Mouse (Mus musculus) limb, embryonic 14.5 days (tissue): ENCODE data around the gene Mov10. TPM values are rescaled to one million over a fixed set of nuclear protein-coding genes. Genes with fewer than 3 reads are reported as not detected.

Source experiments
- ATAC-seq: fragments of 200-750 bp; cut with Nextera tagmentation; 2 replicates; pipeline ENCODE4 v1.8.0; 2017; ENCODE audit warnings: low read depth, moderate number of reproducible peaks, moderate TSS enrichment; ENCODE audit not compliant: low FRiP score
- DNase-seq: peaks from one replicate; pipeline ENCODE4 v3.0.0-alpha.2; 2015; ENCODE audit warnings: low spot score
- H3K27ac ChIP-seq: fragments of 300-500 bp; sonication (generic); replicated peaks from 2 replicates; pipeline ENCODE4 v1.5.1; 2014; ENCODE audit warnings: low read depth, mild to moderate bottlenecking, low read length, moderate library complexity, mixed read lengths
- H3K27me3 ChIP-seq: fragments of 300-500 bp; sonication (generic); 2 replicates; pipeline ENCODE4 v1.6.1; 2014; ENCODE audit warnings: low read length, mixed read lengths; ENCODE audit not compliant: control insufficient read depth, insufficient read depth
- H3K36me3 ChIP-seq: fragments of 300-500 bp; sonication (generic); 2 replicates; pipeline ENCODE4 v1.6.1; 2014; ENCODE audit warnings: mild to moderate bottlenecking, low read length, moderate library complexity, mixed read lengths; ENCODE audit not compliant: control insufficient read depth, insufficient read depth
- H3K4me1 ChIP-seq: fragments of 300-500 bp; sonication (generic); 2 replicates; pipeline ENCODE4 v1.6.1; 2014; ENCODE audit warnings: antibody characterized with exemption, low read length, mixed read lengths; ENCODE audit not compliant: control insufficient read depth, insufficient read depth
- H3K4me2 ChIP-seq: fragments of 300-500 bp; sonication (generic); replicated peaks from 2 replicates; pipeline ENCODE4 v1.6.1; 2014; ENCODE audit warnings: low read depth, mild to moderate bottlenecking, low read length, moderate library complexity; ENCODE audit not compliant: severe bottlenecking
- H3K4me3 ChIP-seq: fragments of 300-500 bp; sonication (generic); replicated peaks from 2 replicates; pipeline ENCODE4 v1.5.1; 2014; ENCODE audit warnings: low read length
- H3K9ac ChIP-seq: fragments of 300-500 bp; sonication (generic); 2 replicates; pipeline ENCODE4 v1.6.1; 2014; ENCODE audit warnings: mild to moderate bottlenecking, low read depth, low read length, moderate library complexity; ENCODE audit not compliant: severe bottlenecking
- H3K9me3 ChIP-seq: fragments of 300-500 bp; sonication (generic); 2 replicates; pipeline ENCODE4 v1.6.1; 2016; ENCODE audit warnings: low read length; ENCODE audit not compliant: control insufficient read depth
- POLR2A ChIP-seq: fragments of 200-500 bp; IDR thresholded peaks from 2 replicates; pipeline ENCODE4 v1.8.0; 2012; ENCODE audit warnings: inconsistent platforms, mild to moderate bottlenecking, moderate library complexity, borderline replicate concordance; ENCODE audit not compliant: insufficient read depth, insufficient read length; ENCODE audit errors: extremely low read depth
- WGBS: fragments of 180-500 bp; shearing (Covaris S2); extraction: QIAGEN DNeasy Blood & Tissue Kit; methylation state at CpG from one replicate; pipeline ENCODE4 v1.1.7; 2014; 5-methylcytosine and 5-hydroxymethylcytosine counted together
- polyA plus RNA-seq, 2 experiments: library from polyadenylated mRNA; depleted of rRNA in 1 of 2; stranded (reverse) in 1 of 2; unstranded in 1 of 2; fragments of >200 nt; fragmentation: Nextera tagmentation in 1 of 2; extraction: Ambion mirVana in 1 of 2; gene quantifications; 2 replicates each; pipeline versions ENCODE4 v1.2.1 to v1.2.3; 2012 to 2014

Mov10 gene
- polyA plus RNA-seq, 2 experiments: 32.7 to 41.6 TPM

- DNase-seq: no peak
- H3K4me1 ChIP-seq: peaks cover 20% of the 10 kb centered on the region
- no peak for ATAC-seq
- TF ChIP-seq POLR2A: no peak
- WGBS: 19% methylated on average over 12 of the region's 12 CpGs
- no peaks in the 10 kb centered on the region for H3K36me3 ChIP-seq
- H3K4me3 ChIP-seq: peak overlapping the region; percentile 47
- no peak overlapping the region for H3K27ac ChIP-seq
- H3K4me2 ChIP-seq: peak overlapping the region; percentile 74
- H3K27me3 ChIP-seq: peaks cover 67% of the 10 kb centered on the region
- no peaks in the 10 kb centered on the region for H3K9me3 ChIP-seq
- no peak overlapping the region for H3K9ac ChIP-seq
Observed at GRCm38 (mm10) chr3:104782061-104782681, 36.2 kb downstream of the Mov10 start.

DNA sequence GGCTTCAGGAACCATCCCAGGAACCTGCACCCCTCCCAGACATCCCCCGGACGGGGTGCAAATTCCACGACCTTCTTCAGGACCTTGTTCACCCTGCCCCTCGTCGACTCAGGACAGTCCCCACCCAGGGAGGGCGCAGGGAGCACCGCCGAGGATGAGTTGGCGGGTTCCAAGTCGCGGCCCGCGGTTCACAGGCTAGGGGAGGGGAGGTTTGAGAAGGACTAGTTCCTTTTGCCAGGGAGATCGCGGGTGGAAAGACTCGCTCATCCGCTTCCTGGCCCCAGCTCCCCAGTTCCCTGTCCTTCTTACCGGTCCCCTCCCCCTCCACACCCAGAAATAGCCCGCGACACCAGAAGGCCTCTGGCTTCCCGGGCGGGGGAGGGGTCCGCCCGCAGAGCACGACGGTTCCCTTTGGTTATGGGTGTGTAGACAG, 36.9 kb downstream of the Mov10 start, which contains the start of gene Fam19a3:
Gene Fam19a3, minus strand, starts transcription at position 370 of the 433 bp plus-strand sequence.
- Histone ChIP-seq H3K9me3 (no peaks in the 10 kb centered on the region), H3K4me1 (peaks cover 24% of the 10 kb centered on the region), H3K27me3 (peaks cover 74% of the 10 kb centered on the region), H3K36me3 (no peaks in the 10 kb centered on the region), H3K9ac (peak within 1 kb of the TSS; percentile 21), H3K4me2 (peak within 1 kb of the TSS; percentile 74), H3K4me3 (peak within 1 kb of the TSS; percentile 47), H3K27ac (no peak within 1 kb of the TSS)
- DNase-seq: no peak
- TF ChIP-seq POLR2A: no peak
- WGBS: 0% methylated on average over 18 of the region's 26 CpGs
- ATAC-seq: no peak

GRCm38 (mm10) chr3:104780561-104781420, 37.6 kb downstream of the Mov10 start, which contains the start of gene Ppm1j:
Ppm1j (plus strand) TSS chr3:104781056.
- Histone ChIP-seq H3K4me2 (peak within 1 kb of the TSS; percentile 74), H3K9ac (peak within 1 kb of the TSS; percentile 21), H3K36me3 (no peaks in the 10 kb centered on the region), H3K27ac (no peak within 1 kb of the TSS), H3K4me3 (peak within 1 kb of the TSS; percentile 47), H3K9me3 (no peaks in the 10 kb centered on the region), H3K27me3 (peaks cover 77% of the 10 kb centered on the region), H3K4me1 (peaks cover 24% of the 10 kb centered on the region)
- no peak for TF ChIP-seq POLR2A
- WGBS: 2% methylated on average over 56 of the region's 56 CpGs
- DNase-seq (peak; percentile 51), ATAC-seq (peak; percentile 68)

DNA sequence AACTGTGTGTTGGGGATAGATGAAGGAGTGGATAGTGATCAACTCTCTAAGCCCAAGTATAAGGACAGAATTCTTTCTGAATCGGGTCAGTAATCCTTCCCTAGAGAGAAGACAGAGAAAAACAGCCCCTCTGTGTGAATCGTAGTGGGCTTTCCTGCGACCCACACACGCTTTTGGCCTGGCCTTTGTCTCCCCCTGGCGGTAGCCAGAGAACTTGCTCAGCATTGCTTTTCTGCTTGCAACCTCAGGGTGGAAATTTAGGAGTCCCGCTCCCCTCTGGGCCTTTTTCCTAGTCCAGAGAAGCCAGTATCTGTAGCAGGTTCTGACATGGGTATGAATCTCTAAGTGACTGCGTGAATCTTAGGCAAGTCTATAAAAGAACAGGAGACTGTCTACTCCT, 38.4 kb downstream of the Mov10 start:
- Histone ChIP-seq H3K9me3 (no peaks in the 10 kb centered on the region), H3K4me2 (no peak overlapping the region), H3K4me3 (no peak overlapping the region), H3K4me1 (peaks cover 24% of the 10 kb centered on the region), H3K27ac (no peak overlapping the region), H3K9ac (no peak overlapping the region), H3K36me3 (no peaks in the 10 kb centered on the region), H3K27me3 (peaks cover 76% of the 10 kb centered on the region)
- peak; percentile 82 for DNase-seq
- WGBS: under 1% methylated on average over 7 of the region's 7 CpGs
- ATAC-seq: no peak
- no peak for TF ChIP-seq POLR2A

DNA sequence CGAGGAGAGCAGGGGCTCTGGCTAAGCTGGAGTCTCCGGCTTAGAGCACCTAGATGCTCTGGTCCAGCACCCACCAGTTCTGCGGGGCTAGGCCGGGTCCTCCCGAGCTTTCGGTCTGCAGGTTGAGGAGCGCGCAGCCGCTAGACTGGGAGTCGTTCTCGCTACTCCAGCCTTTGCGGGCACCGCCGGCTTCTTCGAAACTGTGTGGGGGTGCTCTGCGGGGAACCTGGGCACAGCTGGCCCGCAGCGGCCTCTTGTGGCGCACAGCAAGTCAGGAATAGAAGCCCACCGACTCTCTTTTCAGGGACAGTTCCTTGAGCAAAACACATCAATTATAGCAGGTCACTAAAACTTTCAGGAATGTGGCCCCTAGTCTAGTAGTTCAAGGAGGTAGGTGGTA, 41.0 kb downstream of the Mov10 start:
- Histone ChIP-seq H3K4me2 (peak overlapping the region; percentile 78), H3K9ac (peak overlapping the region; percentile 47), H3K36me3 (no peaks in the 10 kb centered on the region), H3K27ac (no peak overlapping the region), H3K9me3 (no peaks in the 10 kb centered on the region), H3K4me3 (peak overlapping the region; percentile 39), H3K27me3 (peaks cover 54% of the 10 kb centered on the region), H3K4me1 (peaks cover 31% of the 10 kb centered on the region)
- no peak for TF ChIP-seq POLR2A
- DNase-seq (no peak), ATAC-seq (peak; percentile 23; the same call in 1 of the 2 replicates)
- WGBS: 0% methylated on average over 20 of the region's 20 CpGs
